9 mouse cellular contexts compared by ENCODE assay signal in the genomic region with DNA sequence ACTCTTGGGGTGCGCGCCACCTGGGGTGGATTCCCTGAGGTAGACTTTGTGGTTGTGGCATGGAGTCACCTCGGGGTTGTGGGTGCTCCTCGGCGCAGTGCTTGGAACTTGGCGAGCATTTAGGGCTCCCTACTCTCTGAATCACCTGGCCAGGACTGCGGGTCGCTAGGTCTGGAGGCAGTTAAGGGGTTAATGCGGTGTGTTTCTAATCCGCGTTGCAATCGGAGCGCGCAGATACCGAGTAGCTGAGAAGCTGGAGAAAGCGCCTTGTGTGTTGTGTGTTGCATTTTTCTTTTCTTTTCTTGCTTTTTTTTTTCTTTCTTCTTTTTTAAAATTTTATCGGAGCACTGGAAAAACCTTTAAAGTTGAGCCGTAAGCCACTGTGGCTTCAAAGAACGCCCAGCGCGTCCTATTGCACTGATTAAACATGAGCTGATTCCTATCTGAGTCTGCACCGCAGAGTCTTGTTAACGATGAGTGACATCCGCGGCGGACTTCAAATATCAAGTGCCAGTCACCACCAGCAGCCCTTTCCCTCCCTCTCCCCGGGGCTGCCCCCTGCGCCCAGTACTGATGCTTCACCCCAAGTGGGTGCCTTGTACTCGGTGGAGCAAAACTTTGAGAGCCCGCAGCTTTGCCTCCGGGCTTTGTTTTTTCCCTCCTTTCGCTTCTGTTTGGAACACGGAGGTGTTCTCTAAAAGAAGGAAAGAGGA. TPM values are rescaled to one million over a fixed set of nuclear protein-coding genes. Genes with fewer than 3 reads are reported as not detected.
DNase-seq lines count a peak whose midpoint lies in the region; ATAC-seq and TF ChIP-seq lines count a peak whose summit lies in the region.
"Had no signal": no experiment of that assay in that cellular context is flagged by ENCODE, and none has a peak within 500 bp of the region (broad histone marks: within the 10 kb centered on the region; RNA-seq: fewer than 3 reads in every experiment).

No protein-coding gene starts in this region.

- no peak for TF ChIP-seq EP300 in liver, embryonic 14.5 days (IDR thresholded peaks at IDR 0.05; ENCODE audit: low read depth)

- no peak overlapping the region for H3K27ac ChIP-seq in embryonic facial prominence, embryonic 10.5 days (replicated peaks)
- H3K27ac ChIP-seq in hindbrain, embryonic 12.5 days = no peak overlapping the region
- no peak overlapping the region for H3K27ac ChIP-seq in liver, embryonic 14.5 days
- H3K27ac ChIP-seq in stomach, embryonic 15.5 days = no peak overlapping the region

- H3K4me1 ChIP-seq in embryonic facial prominence, embryonic 10.5 days = peaks cover 43% of the 10 kb centered on the region
- peaks cover 32% of the 10 kb centered on the region for H3K4me1 ChIP-seq in hindbrain, embryonic 12.5 days
- 0 out of 4 replicates have a peak, but pooled peaks cover 0 to 2% of the 10 kb centered on the region in 2 experiments for H3K4me1 ChIP-seq in liver, embryonic 14.5 days (replicated peaks; ENCODE audit: control insufficient read depth in 2 of 2, insufficient read depth in 2 of 2, low read length in 1 of 2)
- H3K4me1 ChIP-seq in stomach, embryonic 15.5 days = peaks cover 13% of the 10 kb centered on the region

- no peak for TF ChIP-seq CTCF in liver, embryonic 14.5 days (IDR thresholded peaks at IDR 0.05; ENCODE audit: low read depth)

- no peaks in the 10 kb centered on the region for H3K36me3 ChIP-seq in embryonic facial prominence, embryonic 10.5 days (replicated peaks)
- H3K36me3 ChIP-seq in hindbrain, embryonic 12.5 days = no peaks in the 10 kb centered on the region
- no peaks in the 10 kb centered on the region for H3K36me3 ChIP-seq in liver, embryonic 14.5 days (replicated peaks; ENCODE audit: control insufficient read depth, insufficient read depth, low read depth)
- H3K36me3 ChIP-seq in stomach, embryonic 15.5 days = no peaks in the 10 kb centered on the region

- WGBS in embryonic facial prominence, embryonic 10.5 days = 3% methylated on average over 33 of the region's 33 CpGs
- 1% methylated on average over 33 of the region's 33 CpGs for WGBS in hindbrain, embryonic 12.5 days
- WGBS in liver, embryonic 14.5 days (ENCODE audit: insufficient replicate concordance) = 3% methylated on average over 33 of the region's 33 CpGs
- WGBS in stomach, embryonic 15.5 days = 4% methylated on average over 33 of the region's 33 CpGs

- no peaks in the 10 kb centered on the region for H3K9me3 ChIP-seq in embryonic facial prominence, embryonic 10.5 days
- H3K9me3 ChIP-seq in hindbrain, embryonic 12.5 days (replicated peaks) = no peaks in the 10 kb centered on the region
- no peaks in the 10 kb centered on the region for H3K9me3 ChIP-seq in liver, embryonic 14.5 days (ENCODE audit: control insufficient read depth, low read length)
- H3K9me3 ChIP-seq in stomach, embryonic 15.5 days = no peaks in the 10 kb centered on the region

- ATAC-seq in hindbrain, embryonic 12.5 days (ENCODE audit: low FRiP score) = no peak
- ATAC-seq in liver, embryonic 14.5 days (ENCODE audit: insufficient read depth) = no peak
- no peak for ATAC-seq in stomach, embryonic 15.5 days (ENCODE audit: insufficient read depth, low FRiP score, low read depth)

- H3K9ac ChIP-seq in hindbrain, embryonic 12.5 days = peak overlapping the region; percentile 23; the same call in 1 of the 2 replicates
- no peak overlapping the region for H3K9ac ChIP-seq in liver, embryonic 14.5 days (replicated peaks)
- H3K9ac ChIP-seq in stomach, embryonic 15.5 days = 0 out of 2 replicates have a peak overlapping the region, but pooled peaks have one; percentile 17

- H3K4me3 ChIP-seq in embryonic facial prominence, embryonic 10.5 days = peak overlapping the region; percentile 80
- H3K4me3 ChIP-seq in hindbrain, embryonic 12.5 days = peak overlapping the region; percentile 67
- peak overlapping the region in 1 of 2 experiments; percentile 37; a peak in 1 of 4 replicates for H3K4me3 ChIP-seq in liver, embryonic 14.5 days (ENCODE audit: insufficient read depth in 1 of 2, low read depth in 2 of 2, low read length in 2 of 2)
- H3K4me3 ChIP-seq in stomach, embryonic 15.5 days (replicated peaks) = peak overlapping the region; percentile 68
- H3K4me3 ChIP-seq: megakaryocyte, embryonic 14.5 days had no signal

- peak; percentile 16 for DNase-seq in urinary bladder, postnatal 14 days (ENCODE audit: low spot score)
- no peak for DNase-seq in urinary bladder, postnatal 10 days (ENCODE audit: low spot score)
- DNase-seq in embryonic facial prominence, embryonic 10.5 days (ENCODE audit: low spot score) = peak; percentile 68
- no peak for DNase-seq in liver, embryonic 14.5 days (ENCODE audit: low read depth in 3 of 3, low spot score in 3 of 3)
- no peak for DNase-seq in layer of hippocampus, adult 8-10 months (ENCODE audit: low spot score in 2 of 2)
- DNase-seq in right cerebral cortex, postnatal 25 days = no peak

- H3K27me3 ChIP-seq in embryonic facial prominence, embryonic 10.5 days (replicated peaks; ENCODE audit: low read depth, poor library complexity, severe bottlenecking) = peaks cover 67% of the 10 kb centered on the region
- peaks cover 59% of the 10 kb centered on the region for H3K27me3 ChIP-seq in hindbrain, embryonic 12.5 days
- H3K27me3 ChIP-seq in liver, embryonic 14.5 days (ENCODE audit: control insufficient read depth, insufficient read depth, low read length) = peaks cover 31% of the 10 kb centered on the region
- 0 out of 2 replicates have a peak, but pooled peaks cover 9% of the 10 kb centered on the region for H3K27me3 ChIP-seq in stomach, embryonic 15.5 days (replicated peaks)

- H3K4me2 ChIP-seq in hindbrain, embryonic 12.5 days (replicated peaks) = peak overlapping the region; percentile 98
- peak overlapping the region; percentile 44 for H3K4me2 ChIP-seq in liver, embryonic 14.5 days (ENCODE audit: low read depth)
- H3K4me2 ChIP-seq in stomach, embryonic 15.5 days = peak overlapping the region; percentile 95

RNA-seq across cellular contexts. Expression of a gene that starts 2.1 kb away (rescaled TPM):
- polyA plus RNA-seq in embryonic facial prominence, embryonic 10.5 days (2016; fragmentation: Nextera tagmentation; extraction: Ambion mirVana) = 1.1 and 1.2 TPM in 2 replicates
- 3.2 and 3.5 TPM in 2 replicates for polyA plus RNA-seq in hindbrain, embryonic 12.5 days (2016; fragmentation: Nextera tagmentation; extraction: Ambion mirVana)
- 0.19 and 0.25 TPM in 2 replicates for polyA plus RNA-seq in liver, embryonic 14.5 days (2012; rRNA removed)
- polyA plus RNA-seq in liver, embryonic 14.5 days (2014; fragmentation: Nextera tagmentation; extraction: Ambion mirVana) = 0.01 and 0.15 TPM in 2 replicates
- polyA plus RNA-seq in stomach, embryonic 15.5 days (2015; fragmentation: Nextera tagmentation; extraction: Ambion mirVana) = 3.6 TPM in 2 replicates
- 1 to 10 TPM; 3.7 to 8.1 (median 5.6) TPM for total RNA-seq in layer of hippocampus, adult 8-10 months (2022)

Comparison
In these comparisons a context has a peak if more than half of its experiments do, and no peak if none do; other contexts are left out.
1. DNase-seq: peak in urinary bladder, postnatal 14 days (single experiment) and embryonic facial prominence, embryonic 10.5 days (single experiment); none in urinary bladder, postnatal 10 days (single experiment), liver, embryonic 14.5 days (0 of 3), layer of hippocampus, adult 8-10 months (0 of 2) and right cerebral cortex, postnatal 25 days (single experiment).
2. H3K4me2 ChIP-seq: peak in every context shown above with its lines; median percentile 98 in hindbrain, embryonic 12.5 days; 95 in stomach, embryonic 15.5 days; 44 in liver, embryonic 14.5 days.